Mouse (Mus musculus): ENCODE measurements at regions not wholly inside any gene's neighbourhood (a gene's known extent, or its start where the extent isn't known, plus 50 kb on each side); places are given as distances from the start of the nearest gene placed in this dataset.

- no peak for DNase-seq (ENCODE audit: low read depth, low spot score)
These were observed 58.9 kb upstream of the E2f3 start for GRCm38 (mm10) chr13:30044790-30045189.

- no peak for DNase-seq (ENCODE audit: low read depth, low spot score)
These were observed 56.9 kb upstream of the E2f3 start for GRCm38 (mm10) chr13:30042689-30043320.

- no peak for DNase-seq (ENCODE audit: low read depth, low spot score)
These were observed 55.8 kb upstream of the E2f3 start for GRCm38 (mm10) chr13:30041501-30042295.

- DNase-seq (ENCODE audit: low read depth, low spot score) = no peak
These were observed 54.4 kb upstream of the E2f3 start for GRCm38 (mm10) chr13:30040288-30040687.

GRCm38 (mm10) chr13:30039791-30040190 lies 53.9 kb upstream of the E2f3 start:
- no peak for DNase-seq (ENCODE audit: low read depth, low spot score)

- peak; percentile 50 for DNase-seq (ENCODE audit: low read depth, low spot score)
These were observed 50.7 kb upstream of the E2f3 start for GRCm38 (mm10) chr13:30036561-30036960.

GRCm38 (mm10) chr13:30036071-30036470 lies 50.2 kb upstream of the E2f3 start:
- no peak for DNase-seq (ENCODE audit: low read depth, low spot score)
